15 mouse cellular contexts compared by ENCODE assay signal in genomic region chr1:67014205-67014604, GRCm38 (mm10). TPM values are rescaled to one million over a fixed set of nuclear protein-coding genes. Genes with fewer than 3 reads are reported as not detected.
DNase-seq lines count a peak whose midpoint lies in the region; ATAC-seq and TF ChIP-seq lines count a peak whose summit lies in the region.
"Had no signal": no experiment of that assay in that cellular context is flagged by ENCODE, and none has a peak within 500 bp of the region (broad histone marks: within the 10 kb centered on the region; RNA-seq: fewer than 3 reads in every experiment).

No protein-coding gene starts in this region.

- H3K4me3 ChIP-seq in lung, postnatal 0 days (ENCODE audit: low read depth, low read length): no peak overlapping the region
- H3K4me3 ChIP-seq: embryonic facial prominence, embryonic 10.5 days; forebrain, embryonic 10.5 days; limb, embryonic 15.5 days; megakaryocyte, embryonic 14.5 days; neural tube, embryonic 13.5 days had no signal

- no peak for DNase-seq in frontal cortex, adult 2 months (ENCODE audit: extremely low spot score in 1 of 2, low spot score in 1 of 2)
- DNase-seq in lung, postnatal 0 days (ENCODE audit: low spot score): peak; percentile 61
- DNase-seq in lung, postnatal 10 days: no peak
- DNase-seq in cerebellum, adult 9-10 months: no peak
- DNase-seq in right cerebral cortex, adult 18-20 months: no peak
- DNase-seq: kidney, adult 2 months; layer of hippocampus, adult 9-11 months had no signal

- H3K9me3 ChIP-seq in lung, postnatal 0 days (ENCODE audit: low read length): no peaks in the 10 kb centered on the region
- H3K9me3 ChIP-seq: embryonic facial prominence, embryonic 10.5 days; forebrain, embryonic 10.5 days; limb, embryonic 15.5 days; megakaryocyte, embryonic 14.5 days; neural tube, embryonic 13.5 days had no signal

- peak; percentile 66; the same call in 1 of the 2 replicates for ATAC-seq in frontal cortex, adult (ENCODE audit: low TSS enrichment)
- ATAC-seq in lung, postnatal 0 days: no peak
- ATAC-seq in activated CD4-positive, CD25-positive, alpha-beta regulatory T cell, adult 4 months: peak; percentile 57
- ATAC-seq in neutrophil, adult 5-6 weeks (ENCODE audit: extremely low read depth, insufficient number of reproducible peaks, low FRiP score, poor library complexity, severe bottlenecking): 0 out of 2 replicates have a peak, but pooled peaks have one; percentile 16

- H3K4me1 ChIP-seq in lung, postnatal 0 days (ENCODE audit: insufficient read depth, low read depth, low read length): no peaks in the 10 kb centered on the region
- H3K4me1 ChIP-seq: embryonic facial prominence, embryonic 10.5 days; limb, embryonic 15.5 days; megakaryocyte, embryonic 14.5 days; neural tube, embryonic 13.5 days had no signal

- H3K27me3 ChIP-seq in lung, postnatal 0 days (replicated peaks; ENCODE audit: insufficient read depth, low read length): no peaks in the 10 kb centered on the region
- H3K27me3 ChIP-seq: limb, embryonic 15.5 days; megakaryocyte, embryonic 14.5 days; neural tube, embryonic 13.5 days had no signal

- no peak overlapping the region for H3K9ac ChIP-seq in lung, postnatal 0 days (replicated peaks; ENCODE audit: low read depth)
- H3K9ac ChIP-seq: limb, embryonic 15.5 days; neural tube, embryonic 13.5 days had no signal

- no peak for TF ChIP-seq EP300 in lung, postnatal 0 days (IDR thresholded peaks at IDR 0.05)

- no peak overlapping the region for H3K27ac ChIP-seq in lung, postnatal 0 days (ENCODE audit: low read length)
- H3K27ac ChIP-seq: embryonic facial prominence, embryonic 10.5 days; forebrain, embryonic 10.5 days; limb, embryonic 15.5 days; neural tube, embryonic 13.5 days had no signal

- peak; percentile 54 for TF ChIP-seq CTCF in lung, postnatal 0 days (IDR thresholded peaks at IDR 0.05)

- H3K4me2 ChIP-seq in lung, postnatal 0 days (replicated peaks; ENCODE audit: low read depth, low read length): no peak overlapping the region
- H3K4me2 ChIP-seq: limb, embryonic 15.5 days; neural tube, embryonic 13.5 days had no signal

- H3K36me3 ChIP-seq in lung, postnatal 0 days (ENCODE audit: insufficient read depth, low read length): no peaks in the 10 kb centered on the region

- 45% methylated on average over 2 of the region's 2 CpGs for WGBS in lung, postnatal 0 days

RNA-seq across cellular contexts. Expression of gene Lancl1, which starts 24.5 kb away (rescaled TPM):
- polyA plus RNA-seq in frontal cortex, adult 2 months (2012; rRNA removed): 200 and 226 TPM in 2 replicates
- 65.9 and 68.0 TPM in 2 replicates for polyA plus RNA-seq in lung, postnatal 0 days (2015; fragmentation: Nextera tagmentation; extraction: Ambion mirVana)
- 10 to 100 TPM; 31.3 to 32.3 TPM for polyA plus RNA-seq in activated CD4-positive, CD25-positive, alpha-beta regulatory T cell, adult 4 months (2017; shearing (Covaris generic))
- total RNA-seq in neutrophil, adult 5-6 weeks (2017): 17.7 and 21.5 TPM in 2 replicates
